Mouse (Mus musculus) cerebellum, adult 8-10 months (tissue): Measurements from ENCODE around the gene Zdhhc12.
"Not testable (repeated sequence)": the region's sequence is repeated elsewhere in the genome, so short reads cannot be mapped to it uniquely, and the experiment has no call there.

Experiments
- DNase-seq: peaks from one replicate; pipeline ENCODE4 v3.0.0; 2022

Gene Zdhhc12

GRCm38 (mm10) chr2:30093471-30094207, at the start of gene Zdhhc12:
TSS of gene Zdhhc12 (minus strand) at chr2:30093648.
- DNase-seq: peak; percentile 86

GRCm38 (mm10) chr2:30140021-30140420, 46.6 kb upstream of the Zdhhc12 start:
- peak; percentile 63 for DNase-seq

- no peak for DNase-seq
Measured at GRCm38 (mm10) chr2:30136458-30136857, 43.0 kb upstream of the Zdhhc12 start.

DNA sequence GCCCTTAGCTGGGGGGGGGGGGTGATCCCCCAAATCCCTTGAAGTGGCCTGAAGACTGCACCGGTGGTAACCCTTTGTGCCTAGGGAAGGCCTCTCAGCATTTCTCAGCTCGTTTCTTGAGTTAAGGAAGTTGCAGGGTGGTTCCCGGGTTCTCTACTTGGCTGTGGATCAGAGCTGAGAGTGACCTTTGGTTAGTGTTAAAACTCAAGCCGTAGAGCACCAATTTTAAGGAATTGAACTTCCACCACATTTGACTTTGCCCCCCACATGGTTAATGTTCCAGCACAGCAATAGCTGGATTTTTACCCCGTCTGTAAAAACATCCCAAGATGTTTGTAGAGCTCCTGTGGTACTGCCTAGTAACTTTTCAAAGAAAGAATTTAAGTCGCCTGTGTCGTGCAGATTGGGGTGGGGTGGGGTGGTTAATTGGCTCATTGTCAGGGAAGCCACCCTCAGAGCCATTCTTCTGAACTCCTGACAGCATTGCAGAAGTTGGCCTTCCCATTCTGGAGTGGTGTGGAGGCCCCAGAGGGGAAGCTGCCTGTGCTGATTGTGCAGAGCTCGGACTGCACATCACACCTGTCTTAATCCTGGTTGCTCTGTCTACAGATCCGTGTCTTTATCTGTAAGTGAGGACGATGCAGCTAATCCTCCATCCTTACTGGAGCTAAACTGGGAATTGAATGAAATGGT, 41.6 kb upstream of the Zdhhc12 start:
- DNase-seq: no peak

GRCm38 (mm10) chr2:30134378-30134711, 40.9 kb upstream of the Zdhhc12 start:
- no peak for DNase-seq

GRCm38 (mm10) chr2:30133613-30134377, 40.3 kb upstream of the Zdhhc12 start, which contains the start of gene Tbc1d13:
TSS of gene Tbc1d13 (plus strand) at chr2:30133746.
- peak; percentile 97 for DNase-seq

GRCm38 (mm10) chr2:30132801-30133612, 39.6 kb upstream of the Zdhhc12 start:
- no peak for DNase-seq

DNA sequence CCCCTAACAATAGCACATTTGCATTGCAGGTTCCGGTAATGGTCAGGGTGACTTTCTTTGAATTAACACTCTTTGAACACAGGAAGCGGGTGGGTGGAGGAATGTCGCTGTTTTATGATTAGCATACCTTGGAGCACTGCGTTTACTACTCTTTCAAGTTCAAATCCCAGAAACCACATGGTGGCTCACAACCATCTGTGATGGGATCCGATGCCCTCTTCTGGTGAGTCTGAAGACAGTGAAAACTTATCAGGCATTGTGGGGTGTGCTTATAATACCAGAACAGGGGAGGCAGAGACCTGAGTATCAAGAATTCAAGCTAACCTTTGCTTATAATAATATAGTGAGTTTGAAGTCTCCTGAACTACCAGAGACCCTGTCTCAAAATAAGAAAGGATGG, 37.8 kb upstream of the Zdhhc12 start:
- DNase-seq: not testable (repeated sequence)

DNA sequence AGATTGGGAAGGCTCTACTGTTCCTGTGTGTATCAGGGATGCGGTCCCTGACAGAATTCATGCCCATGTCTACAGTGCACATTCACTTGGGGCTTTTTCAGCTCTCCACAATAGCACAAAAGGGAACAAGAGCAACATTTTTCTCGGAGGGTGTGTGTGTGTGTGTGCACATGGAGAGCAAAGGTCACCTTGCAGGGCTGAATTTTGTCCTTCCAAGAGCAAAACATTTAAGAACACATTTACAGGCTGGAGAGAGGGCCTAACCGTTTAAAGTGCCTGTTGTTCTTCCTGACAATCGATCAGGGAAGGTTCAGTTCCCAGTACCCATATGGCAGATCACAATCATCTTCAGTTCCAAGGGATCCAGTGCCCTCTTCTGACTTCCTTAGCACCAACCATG, 36.7 kb upstream of the Zdhhc12 start:
- DNase-seq: no peak

DNA sequence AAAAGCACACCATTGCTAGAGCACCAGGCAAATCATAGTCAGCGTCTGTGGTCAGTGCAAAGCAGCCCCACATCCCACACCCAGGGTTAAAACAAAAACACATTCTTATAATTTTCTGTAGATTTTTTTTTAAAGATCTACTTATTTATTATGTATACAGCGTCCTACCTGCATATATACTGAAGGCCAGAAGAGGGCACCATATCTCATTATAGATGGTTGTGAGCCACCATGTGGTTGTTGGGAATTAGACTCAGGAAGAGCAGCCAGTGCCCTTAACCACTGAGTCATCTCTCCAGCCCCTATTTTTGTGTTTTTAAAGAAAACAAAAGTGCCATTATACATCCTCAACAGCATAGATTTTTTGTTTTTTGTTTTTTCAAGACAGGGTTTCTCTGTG, 35.3 kb upstream of the Zdhhc12 start:
- DNase-seq: no peak

DNA sequence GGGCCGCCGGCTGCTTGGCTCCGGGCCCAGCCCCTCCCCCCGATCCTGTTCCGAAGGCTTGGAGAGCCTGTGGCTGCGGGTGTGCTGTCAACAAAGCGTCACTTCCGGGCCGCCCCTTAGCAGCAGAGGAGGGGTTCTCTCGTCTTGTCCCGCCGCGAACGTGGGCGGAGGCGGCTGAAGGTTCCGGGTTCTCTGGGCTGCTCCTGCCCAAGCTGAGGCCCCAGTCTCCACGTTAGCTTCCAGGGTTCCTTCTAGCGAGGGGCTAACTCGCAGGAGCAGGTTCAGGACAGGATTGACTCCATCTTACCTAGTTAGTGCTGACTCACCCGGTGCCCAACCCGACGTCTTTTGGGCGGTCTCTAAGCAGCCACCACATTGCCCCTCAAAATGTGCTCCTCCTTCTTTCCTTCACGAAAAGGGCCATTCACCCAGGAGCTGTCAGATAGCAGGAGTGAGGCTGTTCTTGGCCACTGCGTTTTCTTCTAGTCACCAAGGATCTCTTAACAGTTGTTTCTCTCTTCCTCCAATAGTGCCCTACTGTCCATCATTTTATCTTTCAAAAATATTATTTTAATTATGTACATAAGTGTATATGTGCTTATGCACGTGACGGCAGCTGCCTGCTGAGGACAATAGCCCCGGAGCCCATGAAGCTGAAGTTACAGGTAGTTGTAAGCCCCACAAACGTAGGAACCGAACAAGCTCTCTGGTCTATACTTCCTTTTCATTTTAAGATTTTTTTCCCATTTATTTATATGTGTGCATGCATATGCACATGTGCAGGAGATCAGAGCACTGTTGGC, 31.2 kb upstream of the Zdhhc12 start, which contains the start of gene Zer1:
Gene Zer1 (minus strand): TSS at position 114 of the 803 bp plus-strand sequence.
- DNase-seq: peak; percentile 93

DNA sequence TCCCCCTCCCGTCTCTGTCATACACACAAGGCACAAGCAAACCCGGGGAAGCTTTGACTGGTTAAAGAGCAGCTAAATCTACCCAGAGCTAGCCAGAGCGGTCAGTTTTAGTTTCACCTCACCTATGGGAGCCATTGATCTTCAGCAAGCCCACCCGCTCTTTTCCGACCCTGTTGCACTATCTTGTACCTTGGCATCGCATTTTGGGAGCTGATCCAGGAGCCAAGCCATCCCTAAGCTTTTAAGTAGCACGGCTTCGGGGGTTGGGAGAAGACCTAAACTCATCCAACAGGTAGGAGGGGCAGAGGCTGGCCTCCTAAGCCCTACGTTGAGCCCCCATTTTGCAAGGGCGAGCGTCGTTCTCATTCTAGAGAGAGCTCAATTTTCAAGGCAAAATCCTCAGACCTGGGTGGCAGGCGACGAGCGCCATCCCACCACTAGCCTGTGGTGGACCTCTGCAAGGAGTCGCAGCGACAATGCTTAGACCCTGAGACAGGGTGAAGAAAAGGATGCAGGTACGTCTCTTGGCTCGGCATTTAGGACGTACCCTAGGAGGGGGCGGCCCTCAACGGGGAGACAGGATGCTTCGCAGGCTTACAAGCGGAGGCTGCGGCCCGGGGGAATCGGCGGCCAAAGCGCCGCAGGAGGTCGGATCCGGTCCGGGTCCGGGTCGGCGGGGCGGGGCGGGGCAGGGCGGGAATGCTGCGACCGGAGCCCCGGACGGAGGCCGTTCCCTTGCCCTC, 30.5 kb upstream of the Zdhhc12 start:
- no peak for DNase-seq

DNA sequence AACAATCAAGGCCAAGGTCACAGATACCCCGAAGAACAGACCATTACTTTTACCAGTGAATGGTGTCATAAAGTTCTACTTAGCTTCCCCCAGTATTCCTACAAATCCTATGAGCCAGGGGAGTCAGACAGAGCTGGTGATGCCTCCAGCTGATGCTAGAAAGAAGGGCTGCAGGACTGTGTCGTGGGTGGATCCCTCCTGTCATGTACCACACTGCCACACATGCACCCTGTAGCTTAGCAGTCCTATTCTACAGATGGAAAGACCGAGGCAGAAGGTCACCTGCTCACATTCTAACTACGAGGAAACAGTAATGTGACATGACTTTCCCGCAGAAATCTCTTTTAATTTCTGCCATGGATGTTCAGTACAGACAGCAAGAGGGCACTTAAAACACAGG, 29.3 kb upstream of the Zdhhc12 start:
- DNase-seq: no peak

- no peak for DNase-seq
Measured at GRCm38 (mm10) chr2:30120269-30120668, 26.8 kb upstream of the Zdhhc12 start.

DNA sequence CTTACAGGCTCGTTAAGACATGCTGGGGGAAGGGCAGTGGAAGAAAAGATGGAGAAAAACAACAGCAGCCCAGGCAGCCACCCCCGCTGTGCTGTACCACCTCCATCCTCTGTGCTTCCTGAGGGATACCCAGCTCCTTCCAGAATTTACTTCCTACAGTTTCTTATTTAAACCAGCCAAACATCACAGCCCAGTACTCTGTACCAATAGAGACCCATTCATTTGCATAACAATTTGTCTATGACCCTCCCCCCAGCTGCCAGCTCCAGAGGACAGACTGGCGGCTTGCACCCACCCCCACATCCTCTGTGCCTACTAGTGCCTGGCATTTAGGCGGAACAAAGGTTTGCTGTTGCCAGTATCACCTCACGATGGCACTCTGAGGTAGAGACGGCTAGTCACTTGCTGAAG, 26.2 kb upstream of the Zdhhc12 start:
- no peak for DNase-seq

DNA sequence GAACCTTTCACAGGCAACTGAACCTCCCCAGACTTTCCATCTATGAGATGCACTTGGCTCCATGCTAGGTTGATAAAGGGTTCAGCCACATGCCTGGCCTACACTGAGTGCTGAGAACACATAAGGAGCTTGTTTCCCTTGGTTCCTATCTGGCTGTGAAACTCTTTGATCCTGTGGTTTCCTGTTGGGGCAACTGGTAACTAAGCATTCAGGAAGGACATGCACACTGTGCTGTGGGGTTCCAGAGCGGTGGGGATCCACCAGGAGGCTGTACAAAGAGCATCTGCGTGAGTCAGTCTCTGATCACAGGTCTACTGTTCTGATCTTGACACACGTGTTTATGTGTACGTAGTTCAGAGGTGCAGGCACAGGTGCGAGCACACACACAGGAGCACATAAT, 19.1 kb upstream of the Zdhhc12 start:
- no peak for DNase-seq

DNA sequence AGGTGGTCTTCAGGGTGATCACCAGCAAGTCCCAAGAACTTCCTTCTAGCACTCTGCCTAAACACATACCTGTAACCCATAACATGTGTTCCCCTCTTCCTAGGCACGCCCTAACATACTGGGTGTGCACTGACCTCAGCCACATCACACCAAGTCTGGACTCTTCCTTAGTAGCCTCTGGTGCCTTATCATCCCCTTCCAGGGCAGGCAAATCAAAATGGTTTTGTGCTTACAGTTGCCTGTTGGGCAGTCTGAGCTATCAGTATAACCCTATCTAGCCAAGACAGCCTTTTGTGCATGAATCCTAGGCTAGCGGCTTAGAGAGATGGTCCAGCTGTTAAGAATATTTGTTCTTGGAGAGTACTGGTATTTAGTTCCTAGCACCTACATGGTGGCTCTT, 18.1 kb upstream of the Zdhhc12 start:
- no peak for DNase-seq

GRCm38 (mm10) chr2:30108260-30108659, 14.8 kb upstream of the Zdhhc12 start:
- DNase-seq: no peak

DNA sequence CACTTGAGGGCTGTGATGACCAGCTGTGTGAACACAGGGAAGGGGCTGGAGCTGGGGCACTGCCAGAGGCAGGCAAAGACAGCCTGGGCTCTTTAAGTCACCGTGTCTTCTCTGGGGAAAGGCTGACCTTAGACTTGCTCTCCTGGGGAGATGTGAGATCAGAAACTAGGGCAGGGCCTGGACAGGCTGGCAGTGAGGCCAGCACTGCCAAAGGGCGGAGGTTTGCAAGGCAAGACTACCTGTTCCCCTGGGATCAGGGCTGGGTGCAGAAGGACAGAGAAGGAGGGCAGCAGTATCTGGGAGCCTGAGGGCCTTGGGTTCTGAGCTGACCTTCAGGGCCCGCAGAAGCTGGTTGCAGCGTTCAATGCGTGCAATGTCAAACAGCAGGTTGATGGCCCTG, 14.2 kb upstream of the Zdhhc12 start:
- no peak for DNase-seq

GRCm38 (mm10) chr2:30106364-30106763, 12.9 kb upstream of the Zdhhc12 start:
- DNase-seq: no peak

DNA sequence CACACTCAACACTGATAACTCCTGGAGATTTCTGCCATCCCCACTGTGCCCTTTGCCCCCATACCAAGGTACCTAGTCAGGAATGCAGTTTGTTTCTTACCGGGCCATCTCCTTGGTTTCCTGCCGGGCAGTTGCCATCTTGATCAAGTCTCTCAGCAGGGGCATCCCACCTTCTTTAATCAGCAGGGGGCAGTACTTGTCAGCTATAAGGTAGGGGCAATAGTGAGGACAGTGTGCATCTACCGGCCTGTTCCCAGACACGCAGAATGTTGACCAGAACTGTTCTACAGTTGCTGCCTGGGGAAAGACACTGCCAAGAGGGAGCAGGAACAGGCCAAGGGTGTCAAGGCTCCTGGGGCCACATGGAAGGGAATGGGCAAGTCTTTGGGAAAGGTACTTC, 6.8 kb upstream of the Zdhhc12 start:
- DNase-seq: no peak
